Mouse (Mus musculus) heart, embryonic 12.5 days (tissue): ENCODE results near the gene Ubxn1. TPM values are rescaled to one million over a fixed set of nuclear protein-coding genes. Genes with fewer than 3 reads are reported as not detected.
"Not testable (repeated sequence)": the region's sequence is repeated elsewhere in the genome, so short reads cannot be mapped to it uniquely, and the experiment has no call there.

ENCODE experiments used
- ATAC-seq: fragments of 200-750 bp; cut with Nextera tagmentation; 2 replicates; pipeline ENCODE4 v1.8.0; 2017; ENCODE audit warnings: moderate TSS enrichment, moderate library complexity; ENCODE audit not compliant: insufficient number of reproducible peaks, low FRiP score
- H3K27ac ChIP-seq: fragments of 300-500 bp; sonication (generic); 2 replicates; pipeline ENCODE4 v1.5.1; 2016; ENCODE audit warnings: mild to moderate bottlenecking, moderate library complexity; ENCODE audit not compliant: poor library complexity, severe bottlenecking
- H3K27me3 ChIP-seq: fragments of 300-500 bp; sonication (generic); replicated peaks from 2 replicates; pipeline ENCODE4 v1.6.1; 2016; ENCODE audit warnings: mild to moderate bottlenecking, moderate library complexity
- H3K36me3 ChIP-seq: fragments of 300-500 bp; sonication (generic); 2 replicates; pipeline ENCODE4 v1.6.1; 2016; ENCODE audit warnings: mild to moderate bottlenecking, moderate library complexity
- H3K4me1 ChIP-seq: fragments of 300-500 bp; sonication (generic); replicated peaks from 2 replicates; pipeline ENCODE4 v1.6.1; 2016; ENCODE audit warnings: mild to moderate bottlenecking
- H3K4me2 ChIP-seq: fragments of 300-500 bp; sonication (generic); 2 replicates; pipeline ENCODE4 v1.6.1; 2016; ENCODE audit warnings: mild to moderate bottlenecking, moderate library complexity
- H3K4me3 ChIP-seq: fragments of 300-500 bp; sonication (generic); 2 replicates; pipeline ENCODE4 v1.5.1; 2016; ENCODE audit warnings: mild to moderate bottlenecking
- H3K9ac ChIP-seq: fragments of 300-500 bp; sonication (generic); 2 replicates; pipeline ENCODE4 v1.6.1; 2016; ENCODE audit warnings: mild to moderate bottlenecking, moderate library complexity
- H3K9me3 ChIP-seq: fragments of 300-500 bp; sonication (generic); replicated peaks from 2 replicates; pipeline ENCODE4 v1.6.1; 2016; ENCODE audit warnings: mild to moderate bottlenecking, moderate library complexity
- WGBS: fragments of 180-500 bp; shearing (Covaris S2); methylation state at CpG from one replicate; pipeline ENCODE4 v1.1.7; 2016; 5-methylcytosine and 5-hydroxymethylcytosine counted together
- polyA plus RNA-seq: library from polyadenylated mRNA; unstranded; fragments of >200 nt; fragmentation: Nextera tagmentation; extraction: Ambion mirVana; gene quantifications from 2 replicates; pipeline ENCODE4 v1.2.1, GENCODE M21; 2016

The Ubxn1 gene
- polyA plus RNA-seq, 1 experiment from 2014 or later: 142 TPM

GRCm38 (mm10) chr19:8887585-8888463 lies 16.5 kb downstream of the Ubxn1 start:
- Histone ChIP-seq H3K4me3 (peak overlapping the region; percentile 73), H3K27me3 (no peaks in the 10 kb centered on the region), H3K4me1 (peaks cover 16% of the 10 kb centered on the region), H3K27ac (peak overlapping the region; percentile 82), H3K9me3 (no peaks in the 10 kb centered on the region), H3K36me3 (peaks cover 14% of the 10 kb centered on the region), H3K9ac (peak overlapping the region; percentile 89), H3K4me2 (peak overlapping the region; percentile 72)
- 16% methylated on average over 19 of the region's 19 CpGs for WGBS
- no peak for ATAC-seq

GRCm38 (mm10) chr19:8888511-8889385 lies 17.5 kb downstream of the Ubxn1 start, which contains the start of the genes 1810009A15Rik and Gm49416:
Gene 1810009A15Rik (plus strand): TSS chr19:8888853.
Gene Gm49416 (plus strand): TSS chr19:8888926.
- peak within 1 kb of the TSS; percentile 72 for H3K4me2 ChIP-seq
- H3K4me3 ChIP-seq: peak within 1 kb of the TSS; percentile 73
- no peaks in the 10 kb centered on the region for H3K27me3 ChIP-seq
- H3K4me1 ChIP-seq: peaks cover 20% of the 10 kb centered on the region
- H3K36me3 ChIP-seq: peaks cover 14% of the 10 kb centered on the region
- H3K27ac ChIP-seq: peak within 1 kb of the TSS; percentile 84
- ATAC-seq: peak; percentile 95
- H3K9ac ChIP-seq: peak within 1 kb of the TSS; percentile 89
- no peaks in the 10 kb centered on the region for H3K9me3 ChIP-seq
- WGBS: under 1% methylated on average over 58 of the region's 58 CpGs

- no peaks in the 10 kb centered on the region for H3K9me3 ChIP-seq
- H3K4me1 ChIP-seq: peaks cover 30% of the 10 kb centered on the region
- H3K27ac ChIP-seq: peak within 1 kb of the TSS; percentile 84
- H3K27me3 ChIP-seq: no peaks in the 10 kb centered on the region
- peak within 1 kb of the TSS; percentile 89 for H3K9ac ChIP-seq
- H3K4me2 ChIP-seq: peak within 1 kb of the TSS; percentile 79
- peak; percentile 69 for ATAC-seq
- 1% methylated on average over 54 of the region's 54 CpGs for WGBS
- peak within 1 kb of the TSS; percentile 96 for H3K4me3 ChIP-seq
- H3K36me3 ChIP-seq: peaks cover 41% of the 10 kb centered on the region
These were observed 21.8 kb downstream of the Ubxn1 start, which contains the start of gene Ints5 for GRCm38 (mm10) chr19:8892829-8893766. Gene Ints5 (plus strand): TSS chr19:8893005.

- H3K9ac ChIP-seq: peak overlapping the region; percentile 45
- H3K36me3 ChIP-seq: peaks cover 37% of the 10 kb centered on the region
- peaks cover 38% of the 10 kb centered on the region for H3K4me1 ChIP-seq
- no peaks in the 10 kb centered on the region for H3K27me3 ChIP-seq
- no peak for ATAC-seq
- H3K4me2 ChIP-seq: no peak overlapping the region
- H3K4me3 ChIP-seq: no peak overlapping the region
- no peaks in the 10 kb centered on the region for H3K9me3 ChIP-seq
- H3K27ac ChIP-seq: no peak overlapping the region
- WGBS: 91% methylated on average over 9 of the region's 9 CpGs
These were observed 24.2 kb downstream of the Ubxn1 start for GRCm38 (mm10) chr19:8895397-8895960.

- H3K27ac ChIP-seq, H3K9me3 ChIP-seq, H3K4me3 ChIP-seq, H3K27me3 ChIP-seq, H3K4me2 ChIP-seq, ATAC-seq: not testable (repeated sequence)
- Histone ChIP-seq H3K9ac (peak overlapping the region; percentile 38), H3K4me1 (peaks cover 38% of the 10 kb centered on the region), H3K36me3 (peaks cover 34% of the 10 kb centered on the region)
- 92% methylated on average over 5 of the region's 5 CpGs for WGBS
These were observed 24.9 kb downstream of the Ubxn1 start for GRCm38 (mm10) chr19:8896231-8896630.

GRCm38 (mm10) chr19:8897211-8897864 lies 26.0 kb downstream of the Ubxn1 start:
- Histone ChIP-seq H3K9ac (peak overlapping the region; percentile 68), H3K4me3 (peak overlapping the region; percentile 97), H3K27ac (peak overlapping the region; percentile 69), H3K4me2 (peak overlapping the region; percentile 94), H3K4me1 (peaks cover 38% of the 10 kb centered on the region), H3K36me3 (peaks cover 39% of the 10 kb centered on the region)
- 25% methylated on average over 21 of the region's 21 CpGs for WGBS
- not testable (repeated sequence) for ATAC-seq, H3K9me3 ChIP-seq, H3K27me3 ChIP-seq

- peak; percentile 99 for ATAC-seq
- Histone ChIP-seq H3K9me3 (no peaks in the 10 kb centered on the region), H3K4me2 (peak within 1 kb of the TSS; percentile 94), H3K27ac (peak within 1 kb of the TSS; percentile 86), H3K27me3 (no peaks in the 10 kb centered on the region), H3K4me3 (peak within 1 kb of the TSS; percentile 97), H3K9ac (peak within 1 kb of the TSS; percentile 96), H3K4me1 (peaks cover 38% of the 10 kb centered on the region), H3K36me3 (peaks cover 44% of the 10 kb centered on the region)
- under 1% methylated on average over 53 of the region's 53 CpGs for WGBS
These were observed 26.7 kb downstream of the Ubxn1 start, which contains the start of gene Ganab for GRCm38 (mm10) chr19:8897865-8898495. Gene Ganab (plus strand): TSS chr19:8898071.

GRCm38 (mm10) chr19:8898576-8898975 lies 27.3 kb downstream of the Ubxn1 start:
- Histone ChIP-seq H3K4me1 (peaks cover 36% of the 10 kb centered on the region), H3K27me3 (no peaks in the 10 kb centered on the region), H3K4me2 (peak overlapping the region; percentile 94), H3K4me3 (peak overlapping the region; percentile 97), H3K9ac (peak overlapping the region; percentile 96), H3K27ac (peak overlapping the region; percentile 86), H3K36me3 (peaks cover 49% of the 10 kb centered on the region), H3K9me3 (no peaks in the 10 kb centered on the region)
- no peak for ATAC-seq
- WGBS: 6% methylated on average over 13 of the region's 13 CpGs

- ATAC-seq: no peak
- H3K36me3 ChIP-seq: peaks cover 52% of the 10 kb centered on the region
- 33% methylated on average over 3 of the region's 3 CpGs for WGBS
These were observed 27.8 kb downstream of the Ubxn1 start for GRCm38 (mm10) chr19:8899079-8899478.

More at GRCm38 (mm10) chr19:8899079-8899478, 27.8 kb downstream of the Ubxn1 start:
- H3K4me2 ChIP-seq: peak overlapping the region; percentile 94
- H3K9me3 ChIP-seq: no peaks in the 10 kb centered on the region
- H3K4me3 ChIP-seq: peak overlapping the region; percentile 97
- H3K27me3 ChIP-seq: no peaks in the 10 kb centered on the region
- peaks cover 32% of the 10 kb centered on the region for H3K4me1 ChIP-seq
- H3K9ac ChIP-seq: peak overlapping the region; percentile 96
- H3K27ac ChIP-seq: no peak overlapping the region
